19 mouse cellular contexts compared by ENCODE assay signal in genomic region chr3:102353277-102353900, GRCm38 (mm10).
DNase-seq lines count a peak whose midpoint lies in the region; ATAC-seq and TF ChIP-seq lines count a peak whose summit lies in the region.
"Had no signal": no experiment of that assay in that cellular context is flagged by ENCODE, and none has a peak within 500 bp of the region (broad histone marks: within the 10 kb centered on the region; RNA-seq: fewer than 3 reads in every experiment).

No protein-coding gene starts in this region.

- WGBS in forebrain, embryonic 14.5 days, result 40% methylated on average over 6 of the region's 6 CpGs
- 38% methylated on average over 6 of the region's 6 CpGs for WGBS in forebrain, postnatal 0 days
- 36% methylated on average over 6 of the region's 6 CpGs for WGBS in hindbrain, embryonic 12.5 days
- WGBS in midbrain, embryonic 13.5 days, result 22% methylated on average over 6 of the region's 6 CpGs
- WGBS in heart, adult 2 months, result 86% methylated on average over 6 of the region's 6 CpGs

- TF ChIP-seq CTCF in forebrain, postnatal 0 days (IDR thresholded peaks at IDR 0.05; ENCODE audit: low read depth), result no peak
- no peak for TF ChIP-seq CTCF in heart, adult 2 months (IDR thresholded peaks at IDR 0.05)

- H3K9ac ChIP-seq in forebrain, embryonic 14.5 days (ENCODE audit: low read length), result no peak overlapping the region
- no peak overlapping the region for H3K9ac ChIP-seq in forebrain, postnatal 0 days
- H3K9ac ChIP-seq in hindbrain, embryonic 12.5 days, result no peak overlapping the region
- no peak overlapping the region for H3K9ac ChIP-seq in midbrain, embryonic 13.5 days (replicated peaks)
- no peak overlapping the region for H3K9ac ChIP-seq in heart, adult 2 months (ENCODE audit: low read depth, low read length)
- H3K9ac ChIP-seq: heart, embryonic 13.5 days had no signal

- H3K4me3 ChIP-seq in forebrain, embryonic 14.5 days (ENCODE audit: low read depth, low read length), result no peak overlapping the region
- no peak overlapping the region for H3K4me3 ChIP-seq in forebrain, postnatal 0 days (ENCODE audit: low read depth, low read length)
- no peak overlapping the region for H3K4me3 ChIP-seq in hindbrain, embryonic 12.5 days
- H3K4me3 ChIP-seq in midbrain, embryonic 13.5 days (replicated peaks), result no peak overlapping the region
- H3K4me3 ChIP-seq in heart, adult 2 months, result no peak overlapping the region
- H3K4me3 ChIP-seq: heart, embryonic 13.5 days; myocyte had no signal

- H3K9me3 ChIP-seq in forebrain, embryonic 14.5 days (replicated peaks; ENCODE audit: control insufficient read depth, low read length), result no peaks in the 10 kb centered on the region
- no peaks in the 10 kb centered on the region for H3K9me3 ChIP-seq in forebrain, postnatal 0 days (ENCODE audit: low read length)
- no peaks in the 10 kb centered on the region for H3K9me3 ChIP-seq in hindbrain, embryonic 12.5 days (replicated peaks)
- H3K9me3 ChIP-seq in midbrain, embryonic 13.5 days, result no peaks in the 10 kb centered on the region
- H3K9me3 ChIP-seq: heart, embryonic 13.5 days had no signal

- H3K79me2 ChIP-seq in heart, adult 2 months (replicated peaks; ENCODE audit: control insufficient read depth, insufficient read depth, low read length), result no peaks in the 10 kb centered on the region

- H3K27me3 ChIP-seq in forebrain, embryonic 14.5 days (replicated peaks; ENCODE audit: control insufficient read depth, insufficient read depth, low read length), result no peaks in the 10 kb centered on the region
- no peaks in the 10 kb centered on the region for H3K27me3 ChIP-seq in forebrain, postnatal 0 days (ENCODE audit: insufficient read depth, low read length)
- H3K27me3 ChIP-seq in hindbrain, embryonic 12.5 days, result peaks cover 78% of the 10 kb centered on the region
- peaks cover 85% of the 10 kb centered on the region for H3K27me3 ChIP-seq in midbrain, embryonic 13.5 days
- H3K27me3 ChIP-seq in heart, adult 2 months (ENCODE audit: control insufficient read depth, insufficient read depth, low read length), result no peaks in the 10 kb centered on the region
- H3K27me3 ChIP-seq: heart, embryonic 13.5 days had no signal

- no peak for TF ChIP-seq POLR2A in heart, adult 2 months (IDR thresholded peaks at IDR 0.05; ENCODE audit: insufficient read depth, low read depth, low read length)

- H3K4me1 ChIP-seq in forebrain, embryonic 14.5 days (ENCODE audit: control insufficient read depth, insufficient read depth, low read length), result 0 out of 2 replicates have a peak, but pooled peaks cover 4% of the 10 kb centered on the region
- no peaks in the 10 kb centered on the region for H3K4me1 ChIP-seq in forebrain, postnatal 0 days (ENCODE audit: insufficient read depth)
- no peaks in the 10 kb centered on the region for H3K4me1 ChIP-seq in hindbrain, embryonic 12.5 days
- H3K4me1 ChIP-seq in midbrain, embryonic 13.5 days (replicated peaks), result 0 out of 2 replicates have a peak, but pooled peaks cover 3% of the 10 kb centered on the region
- H3K4me1 ChIP-seq in heart, adult 2 months (ENCODE audit: control insufficient read depth, insufficient read depth, low read length), result no peaks in the 10 kb centered on the region

- no peak for TF ChIP-seq EP300 in heart, adult 2 months (IDR thresholded peaks at IDR 0.05; ENCODE audit: insufficient read depth, low read depth, low read length)

- H3K36me3 ChIP-seq in forebrain, embryonic 14.5 days (ENCODE audit: control insufficient read depth, insufficient read depth, low read length), result no peaks in the 10 kb centered on the region
- no peaks in the 10 kb centered on the region for H3K36me3 ChIP-seq in forebrain, postnatal 0 days (ENCODE audit: insufficient read depth)
- H3K36me3 ChIP-seq in hindbrain, embryonic 12.5 days, result no peaks in the 10 kb centered on the region
- no peaks in the 10 kb centered on the region for H3K36me3 ChIP-seq in midbrain, embryonic 13.5 days
- no peaks in the 10 kb centered on the region for H3K36me3 ChIP-seq in heart, adult 2 months (ENCODE audit: control insufficient read depth, insufficient read depth, low read length)
- H3K36me3 ChIP-seq: heart, embryonic 13.5 days had no signal

- H3K27ac ChIP-seq in forebrain, embryonic 14.5 days (ENCODE audit: low read depth, low read length), result no peak overlapping the region
- H3K27ac ChIP-seq in forebrain, postnatal 0 days (ENCODE audit: low read depth, low read length), result no peak overlapping the region
- no peak overlapping the region for H3K27ac ChIP-seq in hindbrain, embryonic 12.5 days
- H3K27ac ChIP-seq in midbrain, embryonic 13.5 days, result no peak overlapping the region
- H3K27ac ChIP-seq in heart, adult 2 months, result no peak overlapping the region
- H3K27ac ChIP-seq: heart, embryonic 13.5 days; macrophage had no signal

- peak; percentile 20 for DNase-seq in forebrain, embryonic 14.5 days (ENCODE audit: low spot score)
- no peak for DNase-seq in forebrain, postnatal 0 days
- DNase-seq in retina, embryonic 14.5 days (ENCODE audit: low spot score), result peak; percentile 11
- no peak for DNase-seq in heart, postnatal 36 days
- DNase-seq in adrenal gland, adult 18-20 months (ENCODE audit: low spot score in 2 of 2), result no peak
- no peak for DNase-seq in heart, adult 2 months
- DNase-seq: cerebellum, adult 11 months; gastrocnemius, postnatal 14 days; kidney, adult 11 months; kidney, postnatal 25 days; lung, adult 2 months; thymus, postnatal 36 days had no signal

- ATAC-seq in forebrain, embryonic 14.5 days, result no peak
- no peak; the same call in 1 of the 2 replicates for ATAC-seq in forebrain, postnatal 0 days
- ATAC-seq in hindbrain, embryonic 12.5 days (ENCODE audit: low FRiP score), result peak; percentile 91
- peak; percentile 93 for ATAC-seq in midbrain, embryonic 13.5 days
- ATAC-seq: activated CD4-positive, CD25-positive, alpha-beta regulatory T cell, adult 4 months; forebrain, embryonic 16.5 days had no signal

- intact Hi-C loops in heart, postnatal 36 days (cut with DNase I), result no loop called here
- intact Hi-C loops in heart, adult 2 months (cut with DNase I), result no loop called here

- H3K4me2 ChIP-seq in forebrain, embryonic 14.5 days (ENCODE audit: low read length), result no peak overlapping the region
- no peak overlapping the region for H3K4me2 ChIP-seq in forebrain, postnatal 0 days (ENCODE audit: low read depth)
- H3K4me2 ChIP-seq in hindbrain, embryonic 12.5 days (replicated peaks), result no peak overlapping the region
- H3K4me2 ChIP-seq in midbrain, embryonic 13.5 days (replicated peaks), result no peak overlapping the region
- H3K4me2 ChIP-seq: heart, embryonic 13.5 days had no signal

Comparison
In these comparisons a context has a peak if more than half of its experiments do, and no peak if none do; other contexts are left out.
1. DNase-seq: peak in forebrain, embryonic 14.5 days (single experiment) and retina, embryonic 14.5 days (single experiment); none in forebrain, postnatal 0 days (single experiment), heart, postnatal 36 days (0 of 2), adrenal gland, adult 18-20 months (0 of 2) and heart, adult 2 months (0 of 2).
2. ATAC-seq: peak in hindbrain, embryonic 12.5 days (single experiment) and midbrain, embryonic 13.5 days (single experiment); none in forebrain, embryonic 14.5 days (single experiment) and forebrain, postnatal 0 days (single experiment).